Mouse (Mus musculus): ENCODE data around the gene Ctbp1. TPM values are rescaled to one million over a fixed set of nuclear protein-coding genes. Genes with fewer than 3 reads are reported as not detected.

The Ctbp1 gene
- 100 to 1,000 TPM; 202 to 219 TPM for total RNA-seq (2021)
- long read RNA-seq, experiment 1, transcript Ctbp1-211 (10 exons, 2,436 nt), result minor isoform, 31 of 306 reads
- long read RNA-seq, experiment 1, transcript Ctbp1-201 (9 exons, 2,279 nt), result major isoform, 56 of 306 reads
- long read RNA-seq, experiment 1, partial matches to known transcripts, result 11 of 306 reads
- long read RNA-seq, experiment 1, other reads (novel, unspliced or antisense), result 204 of 306 reads
- long read RNA-seq, experiment 2, transcript Ctbp1-211 (10 exons, 2,436 nt), result minor isoform, 37 of 394 reads
- long read RNA-seq, experiment 2, transcript Ctbp1-201 (9 exons, 2,279 nt), result major isoform, 62 of 394 reads
- long read RNA-seq, experiment 2, partial matches to known transcripts, result 16 of 394 reads
- long read RNA-seq, experiment 2, other reads (novel, unspliced or antisense), result 276 of 394 reads

GRCm38 (mm10) chr5:33274953-33275454 is at the start of gene Ctbp1:
TSS of gene Ctbp1 (minus strand) at chr5:33274994.
- intact Hi-C loops (cut with DNase I), result loop anchor here (5.0 kb wide), 1 partner anchor 67 kb away; no protein-coding TSS in a partner anchor
- DNase-seq, result peak; percentile 88 to 91

GRCm38 (mm10) chr5:33324491-33324890 is 49.7 kb upstream of the Ctbp1 start:
- DNase-seq, result no peak

GRCm38 (mm10) chr5:33312192-33312591 is 37.4 kb upstream of the Ctbp1 start:
- intact Hi-C loops (cut with DNase I), result no loop called here

More at GRCm38 (mm10) chr5:33324491-33324890, 49.7 kb upstream of the Ctbp1 start:
- intact Hi-C loops (cut with DNase I), result no loop called here

GRCm38 (mm10) chr5:33310704-33311462 is 36.1 kb upstream of the Ctbp1 start:
- no peak for DNase-seq
- intact Hi-C loops (cut with DNase I), result no loop called here

More at GRCm38 (mm10) chr5:33312192-33312591, 37.4 kb upstream of the Ctbp1 start:
- DNase-seq, result no peak

GRCm38 (mm10) chr5:33301801-33302200 is 27.0 kb upstream of the Ctbp1 start:
- DNase-seq, result no peak
- intact Hi-C loops (cut with DNase I), result no loop called here

GRCm38 (mm10) chr5:33297164-33297563 is 22.4 kb upstream of the Ctbp1 start:
- DNase-seq, result no peak
- intact Hi-C loops (cut with DNase I), result loop anchor here (5.0 kb wide), 1 partner anchor 95 kb away; no protein-coding TSS in a partner anchor

GRCm38 (mm10) chr5:33293796-33294430 is 19.1 kb upstream of the Ctbp1 start:
- intact Hi-C loops (cut with DNase I), result no loop called here
- DNase-seq, result no peak

GRCm38 (mm10) chr5:33283951-33284350 is 9.2 kb upstream of the Ctbp1 start:
- no peak for DNase-seq
- intact Hi-C loops (cut with DNase I), result no loop called here

GRCm38 (mm10) chr5:33281428-33281827 is 6.6 kb upstream of the Ctbp1 start:
- intact Hi-C loops (cut with DNase I), result no loop called here
- DNase-seq, result no peak

- intact Hi-C loops (cut with DNase I), result loop anchor here (2.0 to 5.0 kb wide), 2 partner anchors 63 to 96 kb away; no protein-coding TSS in a partner anchor
- DNase-seq, result no peak
Measured at GRCm38 (mm10) chr5:33278950-33279349, 4.2 kb upstream of the Ctbp1 start.

- DNase-seq, result no peak
- intact Hi-C loops (cut with DNase I), result loop anchor here (5.0 kb wide), 1 partner anchor 65 kb away; no protein-coding TSS in a partner anchor
Measured at GRCm38 (mm10) chr5:33277286-33277685, 2.5 kb upstream of the Ctbp1 start.

GRCm38 (mm10) chr5:33275754-33276153 is 960 bp upstream of the Ctbp1 start:
- intact Hi-C loops (cut with DNase I), result loop anchor here (5.0 kb wide), 1 partner anchor 67 kb away; no protein-coding TSS in a partner anchor
- no peak for DNase-seq

GRCm38 (mm10) chr5:33274085-33274952 is 475 bp downstream of the Ctbp1 start:
- intact Hi-C loops (cut with DNase I), result no loop called here
- DNase-seq, result peak; percentile 85 to 92

- intact Hi-C loops (cut with DNase I), result loop anchor here (2.0 kb wide), 1 partner anchor 105 kb away; the partner anchor contains the start of gene Uvssa
Measured at GRCm38 (mm10) chr5:33273777-33274084, 1.1 kb downstream of the Ctbp1 start.

GRCm38 (mm10) chr5:33272845-33273776 is 1.7 kb downstream of the Ctbp1 start:
- no peak for DNase-seq
- intact Hi-C loops (cut with DNase I), result loop anchor here (2.0 kb wide), 1 partner anchor 106 kb away; the partner anchor contains the start of gene Uvssa

More at GRCm38 (mm10) chr5:33273777-33274084, 1.1 kb downstream of the Ctbp1 start:
- no peak for DNase-seq

GRCm38 (mm10) chr5:33272146-33272545 is 2.6 kb downstream of the Ctbp1 start:
- intact Hi-C loops (cut with DNase I), result loop anchor here (2.0 kb wide), 1 partner anchor 107 kb away; the partner anchor contains the start of gene Uvssa
- DNase-seq, result no peak

- peak; percentile 77 to 87 for DNase-seq
- intact Hi-C loops (cut with DNase I), result no loop called here
Measured at GRCm38 (mm10) chr5:33270568-33270967, 4.2 kb downstream of the Ctbp1 start.

GRCm38 (mm10) chr5:33254416-33254815 is 20.4 kb downstream of the Ctbp1 start:
- DNase-seq, result no peak
- intact Hi-C loops (cut with DNase I), result no loop called here

All from gastrocnemius, postnatal 36 days (tissue).